Mouse (Mus musculus) c-Kit-positive CD71-positive TER-119-positive erythroid progenitor cells, embryonic 14.5 days (primary cell): Measurements from ENCODE around the gene Mgat1.
A peak's percentile ranks its signal among the peaks of the same experiment; 100 is the strongest.
"Not testable (repeated sequence)": the region's sequence is repeated elsewhere in the genome, so short reads cannot be mapped to it uniquely, and the experiment has no call there.

Experiments used
- DNase-seq: peaks from one replicate; pipeline ENCODE4 v3.0.0-alpha.2; 2013; ENCODE audit warnings: low spot score

Mgat1 gene

GRCm38 (mm10) chr11:49243727-49244594 is at the start of gene Mgat1:
Gene Mgat1 (plus strand): TSS chr11:49244191.
- peak; percentile 87 for DNase-seq

DNA sequence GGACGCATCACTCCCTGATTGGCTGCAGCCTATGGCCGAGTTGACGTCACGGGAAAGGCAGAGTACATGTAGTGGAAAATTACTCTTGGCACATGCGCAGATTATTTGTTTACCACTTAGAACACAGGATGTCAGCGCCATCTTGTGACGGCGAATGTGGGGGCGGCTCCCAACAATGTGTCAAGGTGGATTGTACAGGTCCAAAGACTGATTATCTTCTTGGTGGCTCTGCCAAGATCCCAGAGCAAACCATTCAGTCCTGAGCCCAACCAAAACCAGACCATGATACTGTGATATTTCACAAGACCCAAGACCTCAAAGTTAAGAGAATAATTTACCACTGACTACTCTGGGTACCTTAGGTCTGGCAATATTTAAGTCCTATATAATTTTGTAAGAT is 49.2 kb upstream of the Mgat1 start:
- not testable (repeated sequence) for DNase-seq

GRCm38 (mm10) chr11:49195819-49196322 is 48.1 kb upstream of the Mgat1 start:
- no peak for DNase-seq

DNA sequence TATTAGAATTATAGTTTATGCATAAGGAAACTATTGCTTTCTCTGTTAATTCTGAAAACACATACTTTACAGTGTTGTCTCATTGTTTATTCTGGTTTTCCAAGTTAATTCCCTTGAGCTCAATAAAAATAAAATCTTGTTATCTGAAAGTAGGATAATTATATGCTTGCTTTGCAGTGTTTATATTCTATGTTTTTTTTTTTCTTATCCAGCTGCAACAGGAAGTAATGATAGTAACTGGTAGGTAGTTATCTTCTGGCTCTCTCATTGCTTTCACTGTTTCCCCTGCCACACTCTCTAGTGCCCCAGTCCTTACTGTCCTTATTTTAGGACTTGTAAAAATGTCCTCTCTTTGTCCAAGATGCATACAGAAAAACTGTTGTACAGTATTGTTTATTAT is 43.3 kb upstream of the Mgat1 start:
- no peak for DNase-seq

DNA sequence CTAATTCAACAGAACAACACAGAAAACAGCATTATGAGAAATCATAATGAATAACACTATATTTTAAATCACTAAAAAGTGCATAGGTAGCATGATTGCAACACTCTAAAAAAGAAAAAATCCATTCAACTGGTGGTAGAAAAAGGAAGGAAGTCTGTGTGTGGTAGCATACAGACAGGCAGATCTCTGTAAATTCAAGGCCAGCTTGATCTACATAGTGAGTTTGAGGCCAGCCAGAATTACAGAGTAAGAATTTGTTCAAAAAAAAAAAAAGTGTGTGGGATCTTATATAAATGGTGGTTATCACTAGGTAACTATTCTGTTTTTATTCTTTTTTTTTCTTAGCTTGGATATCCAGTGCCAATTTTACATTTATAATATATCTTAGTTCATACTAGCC is 42.8 kb upstream of the Mgat1 start:
- DNase-seq: no peak

DNA sequence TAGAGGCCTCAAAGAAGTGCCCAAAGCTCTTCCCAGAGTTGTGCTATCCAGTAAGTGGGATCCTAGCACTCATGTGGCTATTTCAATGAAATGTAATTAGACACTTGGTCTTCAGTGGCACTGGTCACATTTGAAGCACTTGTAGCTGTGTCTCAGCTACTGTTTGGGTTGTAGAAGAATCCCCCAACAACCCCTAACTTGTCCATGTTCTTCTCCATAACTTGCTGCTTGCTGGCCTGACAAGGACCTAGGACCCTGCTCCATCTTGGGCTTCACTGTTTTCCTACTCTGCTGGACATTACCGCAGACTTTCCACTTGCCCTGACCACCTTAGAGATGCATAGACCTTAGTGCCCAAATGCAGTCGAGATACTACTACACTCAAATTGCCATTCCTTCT is 41.9 kb upstream of the Mgat1 start:
- DNase-seq: no peak

GRCm38 (mm10) chr11:49202523-49203061 is 41.4 kb upstream of the Mgat1 start:
- DNase-seq: peak; percentile 57

DNA sequence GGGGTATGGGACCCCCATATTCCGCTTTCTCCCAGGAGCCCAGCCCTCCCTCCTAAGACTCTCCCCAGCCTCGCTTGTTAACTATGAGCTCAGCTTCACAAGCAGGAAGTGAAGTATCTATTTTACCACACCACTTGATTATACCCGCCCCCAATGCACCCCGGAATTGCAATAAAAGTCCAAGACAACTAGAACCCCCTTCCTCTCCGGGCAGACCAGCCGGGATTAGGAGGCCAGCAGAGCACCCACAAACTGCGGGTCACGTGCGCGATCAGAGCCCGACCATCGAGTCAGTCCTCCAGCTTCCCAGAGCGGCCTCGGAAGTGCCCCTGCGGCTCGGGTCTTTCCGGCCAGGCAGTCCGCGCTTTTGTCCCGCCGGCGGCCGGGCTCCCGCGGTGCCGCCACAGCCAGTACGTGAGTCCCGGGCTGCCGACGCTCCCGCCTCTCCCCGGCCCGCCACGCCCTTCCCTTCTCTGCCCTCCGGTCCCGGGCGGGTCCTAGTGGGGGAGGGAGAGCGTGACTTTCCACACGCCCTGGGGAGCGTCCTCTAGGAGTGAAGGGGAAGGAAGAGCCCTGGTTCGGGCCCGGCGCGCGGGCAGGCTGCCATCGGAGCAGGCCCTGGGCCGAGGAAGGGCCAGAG is 40.7 kb upstream of the Mgat1 start, which contains the start of gene Zfp62:
Gene Zfp62 (plus strand): TSS at position 164 of the 640 bp plus-strand sequence.
- peak; percentile 89 for DNase-seq

GRCm38 (mm10) chr11:49203771-49204497 is 40.1 kb upstream of the Mgat1 start:
- peak; percentile 58 for DNase-seq

- no peak for DNase-seq
Measured at GRCm38 (mm10) chr11:49205080-49205590, 38.9 kb upstream of the Mgat1 start.

DNA sequence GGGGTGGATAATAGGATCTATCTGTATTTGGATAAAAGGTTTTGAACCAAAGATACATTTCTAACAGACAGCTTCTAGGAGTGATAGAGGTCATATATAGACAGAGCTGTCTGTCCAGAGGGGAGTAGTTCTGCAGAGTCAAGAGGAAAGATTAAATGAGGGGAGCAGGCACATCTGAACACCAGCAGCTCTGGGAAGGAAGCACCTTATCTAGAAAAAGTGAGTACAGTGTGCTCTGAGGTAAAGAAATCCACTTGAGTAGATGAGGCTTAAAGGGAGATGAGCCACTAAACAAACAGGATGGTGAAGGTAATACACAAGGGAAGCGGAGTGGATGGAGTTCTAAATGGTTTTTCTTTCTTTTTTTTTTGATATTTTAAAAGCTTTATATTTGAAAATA is 36.5 kb upstream of the Mgat1 start:
- no peak for DNase-seq

- DNase-seq: peak; percentile 45
Measured at GRCm38 (mm10) chr11:49212577-49212976, 31.4 kb upstream of the Mgat1 start.

DNA sequence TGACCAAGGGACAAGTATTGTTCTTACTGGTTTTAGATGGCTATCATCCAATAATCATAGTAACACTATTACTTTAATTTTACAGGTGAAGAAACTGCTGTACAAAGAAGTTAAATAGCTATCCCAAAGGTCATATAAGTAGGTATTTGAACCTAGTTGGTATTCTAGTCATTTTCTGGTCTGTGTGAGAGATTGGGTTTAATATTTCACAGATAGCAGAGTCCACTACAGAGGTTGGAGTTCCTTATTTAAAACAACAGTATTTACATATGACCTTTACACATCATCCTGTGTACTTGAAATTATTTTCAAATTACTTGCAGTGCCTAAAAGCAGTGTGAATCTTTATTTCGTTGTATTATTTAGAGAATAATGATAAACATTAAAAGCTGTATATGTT is 30.5 kb upstream of the Mgat1 start:
- DNase-seq: no peak

GRCm38 (mm10) chr11:49219271-49219670 is 24.7 kb upstream of the Mgat1 start:
- no peak for DNase-seq

- no peak for DNase-seq
Measured at GRCm38 (mm10) chr11:49224455-49224854, 19.5 kb upstream of the Mgat1 start.

- no peak for DNase-seq
Measured at GRCm38 (mm10) chr11:49232781-49233180, 11.2 kb upstream of the Mgat1 start.

DNA sequence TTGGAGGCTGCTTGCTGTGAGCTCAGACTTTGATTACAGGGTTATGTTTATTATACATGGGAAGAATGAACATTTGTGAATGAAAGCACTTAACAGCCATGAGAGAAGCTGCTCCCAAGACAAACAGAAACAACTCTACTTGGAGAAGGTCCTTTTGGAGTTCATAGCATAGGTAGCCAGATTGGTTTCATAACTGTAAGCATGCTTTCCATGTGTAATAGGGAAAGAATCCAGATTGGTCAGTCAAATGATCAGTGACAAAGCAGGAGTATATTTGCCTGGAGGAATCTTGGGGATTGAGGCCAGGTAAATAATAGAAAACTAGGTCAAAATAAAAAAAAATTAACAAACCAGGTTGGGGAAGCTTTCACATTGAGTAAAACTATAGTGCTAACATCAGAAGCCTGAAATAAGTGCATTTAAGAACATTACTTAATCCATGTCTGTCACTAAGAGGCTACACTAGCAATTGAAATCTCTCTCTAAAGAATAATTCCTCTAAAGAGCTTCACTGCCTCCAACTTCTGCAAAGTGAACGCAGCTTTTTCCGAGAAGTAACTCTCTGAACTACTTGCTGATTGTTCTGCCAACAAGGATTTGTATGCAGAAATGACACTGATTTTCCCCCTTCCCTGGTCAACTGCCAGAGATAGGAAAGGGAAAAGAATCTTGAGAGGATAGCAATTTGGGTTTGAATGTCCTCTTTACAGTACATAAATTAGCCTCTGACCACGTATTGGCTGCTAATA is 8.4 kb upstream of the Mgat1 start:
- no peak for DNase-seq

- DNase-seq: no peak
Measured at GRCm38 (mm10) chr11:49236891-49237290, 7.1 kb upstream of the Mgat1 start.

GRCm38 (mm10) chr11:49237532-49237931 is 6.5 kb upstream of the Mgat1 start:
- no peak for DNase-seq

- no peak for DNase-seq
Measured at GRCm38 (mm10) chr11:49240310-49240709, 3.7 kb upstream of the Mgat1 start.

DNA sequence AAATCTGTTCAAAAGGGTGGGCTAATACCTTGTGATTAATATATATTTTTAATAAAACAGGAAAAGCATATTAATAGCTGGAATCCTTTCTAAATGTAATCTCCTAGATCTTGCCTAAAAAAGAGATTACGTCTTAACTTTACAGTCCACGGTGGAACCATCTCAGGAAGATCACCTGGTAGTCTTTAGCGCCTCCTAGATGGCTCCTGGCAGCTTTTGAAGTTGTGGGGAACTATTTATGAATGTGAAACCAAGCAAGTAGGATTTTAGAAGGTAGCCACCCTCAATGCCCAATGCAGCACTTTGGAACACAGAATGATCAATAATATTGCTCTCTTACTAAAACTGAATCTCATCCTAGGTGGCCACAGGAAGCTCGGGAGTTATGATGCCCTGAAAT is 3.1 kb upstream of the Mgat1 start:
- DNase-seq: no peak
